Mouse (Mus musculus) G1E (cell line): Measurements from ENCODE around the gene Nr1d2.
"Not testable (repeated sequence)": the region's sequence is repeated elsewhere in the genome, so short reads cannot be mapped to it uniquely, and the experiment has no call there.

Experiments
- CTCF ChIP-seq: IDR thresholded peaks from 2 replicates; pipeline ENCODE4 v1.5.1; 2012; ENCODE audit warnings: low read depth, low read length, inconsistent platforms, mixed read lengths
- TAL1 ChIP-seq: conservative IDR thresholded peaks from 2 replicates; pipeline ENCODE4 v1.6.1; 2012; ENCODE audit warnings: low read depth, low read length, inconsistent platforms, mixed read lengths

DNA sequence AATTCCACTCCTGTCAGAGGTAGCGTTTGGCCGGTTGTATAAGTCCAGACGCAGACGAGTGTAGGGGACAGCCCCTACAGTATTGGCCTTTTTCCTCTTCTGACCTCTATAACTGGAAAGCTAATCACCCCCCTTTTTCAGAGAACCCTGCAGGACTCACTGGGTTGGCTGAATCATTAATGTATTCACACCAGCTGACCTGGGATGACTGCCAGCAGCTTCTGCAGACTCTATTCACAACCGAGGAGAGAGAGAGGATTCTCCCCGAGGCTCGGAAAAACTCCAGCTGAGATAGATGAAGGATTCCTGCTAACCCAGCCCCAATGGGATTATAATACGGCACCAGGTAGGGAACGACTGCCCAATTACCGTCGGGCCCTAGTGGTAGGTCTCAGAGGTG is 12.7 kb downstream of the Nr1d2 start:
- TF ChIP-seq CTCF, TAL1: not testable (repeated sequence)
